Mouse (Mus musculus): Measurements from ENCODE around the gene Gm20388.

DNA sequence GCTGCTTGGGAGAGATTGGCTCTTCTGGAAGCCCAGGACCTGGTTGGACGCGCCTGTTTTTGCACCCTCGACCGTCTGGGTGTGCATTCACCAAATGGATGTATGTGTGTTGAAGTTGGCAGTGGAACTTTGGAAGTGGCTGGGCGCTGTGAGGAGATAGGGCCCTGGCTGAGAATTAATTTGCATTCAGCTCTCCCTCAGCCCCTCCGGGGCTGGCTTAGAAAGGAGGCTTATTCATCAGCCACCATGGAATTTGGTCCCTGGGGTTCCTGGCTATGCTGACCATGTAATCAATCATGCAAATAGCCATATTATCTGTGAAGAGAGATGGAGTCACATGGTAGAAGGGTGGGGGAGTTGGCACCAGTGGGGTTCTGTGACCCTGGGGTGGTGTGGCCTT, 1102.7 kb downstream of the Gm20388 start:
- no peak for TF ChIP-seq CTCF (IDR thresholded peaks at IDR 0.05; ENCODE audit: borderline replicate concordance, extremely low read depth, insufficient read depth, insufficient read length)
- TF ChIP-seq POLR2A (IDR thresholded peaks at IDR 0.05; ENCODE audit: borderline replicate concordance, extremely low read depth, insufficient read depth, insufficient read length, poor library complexity, severe bottlenecking): no peak

Data from brain, embryonic 14.5 days (tissue).